Mouse (Mus musculus): ENCODE data around the gene Ppp2r5c. TPM values are rescaled to one million over a fixed set of nuclear protein-coding genes. Genes with fewer than 3 reads are reported as not detected.

Ppp2r5c gene
- polyA plus RNA-seq (2015; fragmentation: Nextera tagmentation; extraction: Ambion mirVana), result 129 and 133 TPM in 2 replicates

- Histone ChIP-seq H3K27me3 (replicated peaks; ENCODE audit: control insufficient read depth, insufficient read depth, low read length) (no peaks in the 10 kb centered on the region), H3K9me3 (ENCODE audit: control insufficient read depth, low read length) (no peaks in the 10 kb centered on the region), H3K27ac (ENCODE audit: low read length) (peak within 1 kb of the TSS; percentile 99), H3K9ac (ENCODE audit: low read depth, low read length) (peak within 1 kb of the TSS; percentile 94), H3K4me2 (ENCODE audit: low read depth, low read length) (peak within 1 kb of the TSS; percentile 85), H3K4me1 (ENCODE audit: control insufficient read depth, insufficient read depth, low read length) (peaks cover 26% of the 10 kb centered on the region), H3K4me3 (ENCODE audit: low read length) (peak within 1 kb of the TSS; percentile 92), H3K36me3 (ENCODE audit: control insufficient read depth, insufficient read depth, low read length) (0 out of 2 replicates have a peak, but pooled peaks cover 1% of the 10 kb centered on the region)
- peak; percentile 92 for ATAC-seq
- under 1% methylated on average over 54 of the region's 86 CpGs for WGBS
Observed at GRCm38 (mm10) chr12:110446290-110447170, at the start of gene Ppp2r5c. Ppp2r5c (plus strand) TSS chr12:110447120.

- H3K27ac ChIP-seq (ENCODE audit: low read length), result no peak overlapping the region
- H3K4me1 ChIP-seq (ENCODE audit: control insufficient read depth, insufficient read depth, low read length), result no peaks in the 10 kb centered on the region
- H3K27me3 ChIP-seq (replicated peaks; ENCODE audit: control insufficient read depth, insufficient read depth, low read length), result no peaks in the 10 kb centered on the region
- no peak for ATAC-seq
- no peak overlapping the region for H3K4me2 ChIP-seq (ENCODE audit: low read depth, low read length)
- H3K9ac ChIP-seq (ENCODE audit: low read depth, low read length), result no peak overlapping the region
- H3K36me3 ChIP-seq (ENCODE audit: control insufficient read depth, insufficient read depth, low read length), result no peaks in the 10 kb centered on the region
- no peak overlapping the region for H3K4me3 ChIP-seq (ENCODE audit: low read length)
- H3K9me3 ChIP-seq (ENCODE audit: control insufficient read depth, low read length), result no peaks in the 10 kb centered on the region
- WGBS, result 29% methylated on average over 8 of the region's 8 CpGs
Observed at GRCm38 (mm10) chr12:110398351-110398750, 48.6 kb upstream of the Ppp2r5c start.

- H3K27me3 ChIP-seq (replicated peaks; ENCODE audit: control insufficient read depth, insufficient read depth, low read length), result no peaks in the 10 kb centered on the region
- 84% methylated on average over 6 of the region's 6 CpGs for WGBS
Observed at GRCm38 (mm10) chr12:110399161-110399560, 47.8 kb upstream of the Ppp2r5c start.

GRCm38 (mm10) chr12:110400936-110401335 lies 46.0 kb upstream of the Ppp2r5c start:
- Histone ChIP-seq H3K27me3 (replicated peaks; ENCODE audit: control insufficient read depth, insufficient read depth, low read length) (no peaks in the 10 kb centered on the region), H3K27ac (ENCODE audit: low read length) (no peak overlapping the region), H3K9me3 (ENCODE audit: control insufficient read depth, low read length) (no peaks in the 10 kb centered on the region), H3K4me3 (ENCODE audit: low read length) (no peak overlapping the region), H3K4me1 (ENCODE audit: control insufficient read depth, insufficient read depth, low read length) (no peaks in the 10 kb centered on the region), H3K9ac (ENCODE audit: low read depth, low read length) (no peak overlapping the region), H3K36me3 (ENCODE audit: control insufficient read depth, insufficient read depth, low read length) (no peaks in the 10 kb centered on the region), H3K4me2 (ENCODE audit: low read depth, low read length) (no peak overlapping the region)
- 86% methylated on average over 5 of the region's 5 CpGs for WGBS
- no peak for ATAC-seq

More at GRCm38 (mm10) chr12:110399161-110399560, 47.8 kb upstream of the Ppp2r5c start:
- Histone ChIP-seq H3K4me1 (ENCODE audit: control insufficient read depth, insufficient read depth, low read length) (no peaks in the 10 kb centered on the region), H3K9ac (ENCODE audit: low read depth, low read length) (no peak overlapping the region), H3K4me3 (ENCODE audit: low read length) (no peak overlapping the region), H3K36me3 (ENCODE audit: control insufficient read depth, insufficient read depth, low read length) (no peaks in the 10 kb centered on the region), H3K9me3 (ENCODE audit: control insufficient read depth, low read length) (no peaks in the 10 kb centered on the region), H3K4me2 (ENCODE audit: low read depth, low read length) (no peak overlapping the region), H3K27ac (ENCODE audit: low read length) (no peak overlapping the region)
- ATAC-seq, result no peak

- WGBS, result 84% methylated on average over 4 of the region's 4 CpGs
- ATAC-seq, result no peak
- Histone ChIP-seq H3K9ac (ENCODE audit: low read depth, low read length) (no peak overlapping the region), H3K27ac (ENCODE audit: low read length) (no peak overlapping the region), H3K9me3 (ENCODE audit: control insufficient read depth, low read length) (no peaks in the 10 kb centered on the region), H3K4me2 (ENCODE audit: low read depth, low read length) (no peak overlapping the region), H3K4me1 (ENCODE audit: control insufficient read depth, insufficient read depth, low read length) (no peaks in the 10 kb centered on the region), H3K27me3 (replicated peaks; ENCODE audit: control insufficient read depth, insufficient read depth, low read length) (no peaks in the 10 kb centered on the region), H3K36me3 (ENCODE audit: control insufficient read depth, insufficient read depth, low read length) (no peaks in the 10 kb centered on the region), H3K4me3 (ENCODE audit: low read length) (no peak overlapping the region)
Observed at GRCm38 (mm10) chr12:110401871-110402270, 45.0 kb upstream of the Ppp2r5c start.

GRCm38 (mm10) chr12:110416244-110416643 lies 30.7 kb upstream of the Ppp2r5c start:
- Histone ChIP-seq H3K36me3 (ENCODE audit: control insufficient read depth, insufficient read depth, low read length) (no peaks in the 10 kb centered on the region), H3K9me3 (ENCODE audit: control insufficient read depth, low read length) (no peaks in the 10 kb centered on the region), H3K4me1 (ENCODE audit: control insufficient read depth, insufficient read depth, low read length) (peaks cover 9% of the 10 kb centered on the region; the same call in 1 of the 2 replicates), H3K4me3 (ENCODE audit: low read length) (no peak overlapping the region), H3K4me2 (ENCODE audit: low read depth, low read length) (no peak overlapping the region), H3K9ac (ENCODE audit: low read depth, low read length) (no peak overlapping the region), H3K27ac (ENCODE audit: low read length) (no peak overlapping the region), H3K27me3 (replicated peaks; ENCODE audit: control insufficient read depth, insufficient read depth, low read length) (no peaks in the 10 kb centered on the region)
- ATAC-seq, result no peak
- WGBS, result 48% methylated on average over 3 of the region's 3 CpGs

- 0 out of 2 replicates have a peak overlapping the region, but pooled peaks have one; percentile 33 for H3K27ac ChIP-seq (ENCODE audit: low read length)
- H3K4me3 ChIP-seq (ENCODE audit: low read length), result no peak overlapping the region
- H3K4me2 ChIP-seq (ENCODE audit: low read depth, low read length), result peak overlapping the region; percentile 38
- no peaks in the 10 kb centered on the region for H3K27me3 ChIP-seq (replicated peaks; ENCODE audit: control insufficient read depth, insufficient read depth, low read length)
- no peaks in the 10 kb centered on the region for H3K36me3 ChIP-seq (ENCODE audit: control insufficient read depth, insufficient read depth, low read length)
- 0 out of 2 replicates have a peak overlapping the region, but pooled peaks have one; percentile 1 for H3K9ac ChIP-seq (ENCODE audit: low read depth, low read length)
- WGBS, result 46% methylated on average over 28 of the region's 28 CpGs
- H3K9me3 ChIP-seq (ENCODE audit: control insufficient read depth, low read length), result no peaks in the 10 kb centered on the region
- H3K4me1 ChIP-seq (ENCODE audit: control insufficient read depth, insufficient read depth, low read length), result peaks cover 9% of the 10 kb centered on the region; the same call in 1 of the 2 replicates
- no peak for ATAC-seq
Observed at GRCm38 (mm10) chr12:110417023-110417986, 29.6 kb upstream of the Ppp2r5c start.

GRCm38 (mm10) chr12:110417987-110418734 lies 28.8 kb upstream of the Ppp2r5c start:
- no peaks in the 10 kb centered on the region for H3K27me3 ChIP-seq (replicated peaks; ENCODE audit: control insufficient read depth, insufficient read depth, low read length)
- WGBS, result 41% methylated on average over 20 of the region's 20 CpGs
- H3K4me1 ChIP-seq (ENCODE audit: control insufficient read depth, insufficient read depth, low read length), result peaks cover 9% of the 10 kb centered on the region; the same call in 1 of the 2 replicates
- ATAC-seq, result peak; percentile 81
- no peak overlapping the region for H3K4me3 ChIP-seq (ENCODE audit: low read length)
- H3K4me2 ChIP-seq (ENCODE audit: low read depth, low read length), result peak overlapping the region; percentile 38; the same call in 1 of the 2 replicates
- no peaks in the 10 kb centered on the region for H3K9me3 ChIP-seq (ENCODE audit: control insufficient read depth, low read length)
- no peak overlapping the region for H3K9ac ChIP-seq (ENCODE audit: low read depth, low read length)
- peak overlapping the region; percentile 50; the same call in 1 of the 2 replicates for H3K27ac ChIP-seq (ENCODE audit: low read length)
- no peaks in the 10 kb centered on the region for H3K36me3 ChIP-seq (ENCODE audit: control insufficient read depth, insufficient read depth, low read length)

Data from intestine, embryonic 16.5 days (tissue).